Mouse (Mus musculus) urinary bladder, postnatal 25 days (tissue): ENCODE results near the gene Atp2b4.
"Not testable (repeated sequence)": the region's sequence is repeated elsewhere in the genome, so short reads cannot be mapped to it uniquely, and the experiment has no call there.

Experiments
- DNase-seq: peaks from one replicate; pipeline ENCODE4 v3.0.0; 2022; ENCODE audit warnings: low spot score

Atp2b4 gene

DNA sequence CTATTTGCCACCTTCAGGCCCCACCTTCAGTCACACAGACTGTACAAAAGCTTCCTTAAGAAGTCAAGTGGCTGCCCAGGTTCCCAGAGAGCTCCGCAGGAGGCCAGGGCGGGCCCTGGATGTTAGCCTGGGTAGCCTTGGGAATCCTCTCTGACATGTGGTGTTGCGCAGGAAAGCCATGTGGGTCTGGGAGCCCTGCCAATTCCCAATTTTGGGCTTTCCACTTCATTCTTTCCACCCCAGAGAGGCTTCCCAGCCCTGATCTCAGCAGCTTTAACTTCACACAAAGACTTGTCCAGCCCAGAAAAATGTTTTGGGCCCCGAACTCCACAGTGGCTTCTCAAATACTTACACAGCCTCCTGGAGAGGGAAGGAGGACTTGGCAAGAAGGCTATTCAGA is 56.2 kb downstream of the Atp2b4 start:
- DNase-seq = peak; percentile 60

- no peak for DNase-seq
Measured at GRCm38 (mm10) chr1:133742517-133742916, 58.3 kb downstream of the Atp2b4 start.

DNA sequence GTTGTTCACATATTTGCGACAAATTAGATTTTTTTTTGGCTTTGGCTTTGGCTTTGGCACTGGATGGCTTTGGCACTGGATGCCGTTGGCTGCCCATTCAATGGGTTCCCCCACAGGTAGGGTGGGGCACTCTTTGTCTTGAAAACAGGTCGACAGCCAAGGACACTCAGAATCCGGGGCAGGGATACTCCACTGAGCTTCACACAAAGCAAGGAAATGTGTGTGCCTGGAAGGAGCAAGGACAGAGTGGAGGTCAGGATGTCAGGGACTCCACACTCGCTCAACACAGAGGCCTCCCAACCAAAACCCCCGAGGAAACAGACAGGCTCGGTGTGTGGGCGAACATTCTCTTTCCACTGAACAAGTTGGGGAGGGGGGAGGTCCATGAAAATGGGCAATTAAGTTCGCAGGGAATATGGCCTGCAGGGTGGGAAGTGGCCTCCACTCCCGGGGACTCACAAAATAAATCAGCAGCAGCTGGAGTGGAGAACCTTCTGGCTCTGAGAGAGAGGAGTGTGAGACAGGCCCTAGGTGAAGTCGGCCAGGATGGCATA is 58.9 kb downstream of the Atp2b4 start:
- no peak for DNase-seq

DNA sequence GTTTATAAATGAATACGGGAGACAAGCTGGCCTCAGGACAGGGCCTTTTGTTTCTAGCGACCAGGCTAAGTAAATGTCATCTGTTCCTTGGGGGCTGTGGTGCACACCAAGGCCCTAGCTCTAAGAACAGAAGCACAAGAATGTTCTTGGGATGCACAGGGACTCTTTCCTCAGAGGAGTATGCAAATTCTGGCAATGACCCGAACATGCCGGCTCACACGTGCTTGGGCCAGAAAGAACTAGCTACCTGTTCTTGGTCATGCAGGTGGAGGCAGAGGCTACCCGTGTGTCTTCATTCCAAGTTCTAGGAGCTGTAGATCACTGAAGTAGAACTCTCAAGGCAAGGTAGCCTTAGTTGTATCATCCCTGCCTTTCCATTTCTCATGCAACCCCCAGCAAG is 59.7 kb downstream of the Atp2b4 start:
- no peak for DNase-seq

DNA sequence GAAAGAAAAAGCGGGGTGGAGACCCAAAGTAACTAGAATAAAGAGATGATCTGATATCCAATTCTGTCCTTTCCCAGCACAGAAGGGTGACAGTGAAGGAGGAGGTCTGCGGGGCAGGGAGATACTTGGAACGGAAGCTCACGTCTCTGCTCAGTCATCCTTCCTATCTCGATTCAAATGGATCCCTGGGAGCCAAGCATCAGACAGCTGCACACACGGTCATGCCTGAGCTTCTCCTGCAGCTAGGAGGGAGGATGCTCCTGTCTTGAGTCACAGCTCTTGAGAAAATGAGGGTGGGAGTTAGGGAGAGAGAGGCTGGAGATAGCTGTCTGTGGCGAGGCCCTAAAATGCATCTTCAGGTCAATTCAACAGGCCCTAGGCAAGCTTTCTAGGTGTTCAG is 64.2 kb downstream of the Atp2b4 start:
- no peak for DNase-seq

DNA sequence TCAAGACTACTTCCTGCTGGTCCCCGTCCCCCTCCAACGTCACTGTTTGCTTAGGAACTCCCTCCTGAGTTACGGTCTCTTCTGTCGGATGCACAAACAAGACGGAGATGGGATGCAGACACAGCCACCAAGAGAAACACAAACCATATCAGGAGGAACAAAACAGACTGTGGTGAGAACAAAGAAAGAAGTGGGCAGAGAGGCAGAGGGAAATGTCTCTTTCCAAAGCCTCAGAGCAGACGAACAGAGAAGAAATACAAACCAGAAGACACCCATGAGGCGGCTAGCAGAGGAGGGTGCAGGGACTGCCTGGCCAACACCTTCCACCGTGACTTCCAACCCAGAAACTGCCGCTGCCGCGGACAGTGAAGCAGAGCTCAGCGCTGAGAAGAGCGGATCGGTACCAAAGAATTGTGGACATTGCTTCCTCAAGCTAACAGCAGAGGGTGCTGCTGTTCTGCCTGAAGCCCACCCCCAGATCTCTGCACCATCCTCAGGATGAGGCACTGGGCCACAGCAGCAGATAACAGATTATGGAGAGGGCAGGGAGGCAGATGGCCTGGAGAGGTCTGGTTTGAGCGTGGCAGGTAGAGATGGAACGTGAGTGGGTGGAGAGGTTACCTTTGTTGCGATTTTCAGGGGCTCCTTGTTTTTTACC is 64.7 kb downstream of the Atp2b4 start:
- DNase-seq = peak; percentile 46

GRCm38 (mm10) chr1:133732814-133733213 is 68.0 kb downstream of the Atp2b4 start:
- DNase-seq = no peak

- no peak for DNase-seq
Measured at GRCm38 (mm10) chr1:133728339-133728738, 72.5 kb downstream of the Atp2b4 start.

GRCm38 (mm10) chr1:133720342-133720741 is 80.5 kb downstream of the Atp2b4 start:
- DNase-seq = no peak

DNA sequence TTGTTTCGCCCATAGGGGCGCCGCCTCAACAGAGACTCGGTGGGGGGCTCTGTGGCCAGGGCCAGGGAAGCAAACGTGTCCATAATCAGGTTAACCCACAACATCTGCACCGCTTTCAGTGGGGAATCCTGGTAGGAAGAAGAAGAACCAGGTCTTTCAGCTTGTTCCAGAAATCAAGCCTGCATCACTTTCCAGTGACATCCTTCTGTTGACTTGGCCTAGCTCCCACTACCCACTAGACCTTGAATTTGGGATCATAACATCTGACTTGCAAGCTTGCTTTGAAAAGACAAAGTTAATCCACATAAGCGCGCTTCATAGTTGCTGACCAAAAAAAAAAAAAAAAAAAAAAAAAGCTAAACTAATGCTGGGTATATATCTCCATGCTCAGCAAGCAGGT is 82.1 kb downstream of the Atp2b4 start:
- no peak for DNase-seq

DNA sequence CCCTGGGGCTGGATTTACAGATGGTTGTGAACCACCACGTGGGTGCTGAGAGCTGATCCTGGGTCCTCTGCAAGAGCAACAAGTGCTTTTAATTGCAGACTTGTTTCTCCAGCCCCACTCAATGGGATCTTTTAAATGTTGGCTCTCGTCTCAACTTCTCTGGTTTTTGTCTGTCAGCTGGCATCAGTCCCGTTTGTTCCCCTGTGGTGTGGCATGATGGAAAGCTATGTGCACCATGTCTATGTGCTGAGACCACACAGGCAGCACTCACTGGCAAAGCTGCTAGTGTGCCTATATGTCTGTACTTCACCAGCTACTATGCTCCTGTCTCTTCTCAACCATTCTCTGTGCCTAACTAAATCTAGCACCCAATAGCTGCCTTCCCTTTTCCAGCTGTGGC is 82.5 kb downstream of the Atp2b4 start:
- DNase-seq = no peak

- peak; percentile 65 for DNase-seq
Measured at GRCm38 (mm10) chr1:133716464-133716863, 84.4 kb downstream of the Atp2b4 start.

- no peak for DNase-seq
Measured at GRCm38 (mm10) chr1:133715191-133715590, 85.7 kb downstream of the Atp2b4 start.

GRCm38 (mm10) chr1:133713009-133713370 is 87.9 kb downstream of the Atp2b4 start:
- DNase-seq = no peak

DNA sequence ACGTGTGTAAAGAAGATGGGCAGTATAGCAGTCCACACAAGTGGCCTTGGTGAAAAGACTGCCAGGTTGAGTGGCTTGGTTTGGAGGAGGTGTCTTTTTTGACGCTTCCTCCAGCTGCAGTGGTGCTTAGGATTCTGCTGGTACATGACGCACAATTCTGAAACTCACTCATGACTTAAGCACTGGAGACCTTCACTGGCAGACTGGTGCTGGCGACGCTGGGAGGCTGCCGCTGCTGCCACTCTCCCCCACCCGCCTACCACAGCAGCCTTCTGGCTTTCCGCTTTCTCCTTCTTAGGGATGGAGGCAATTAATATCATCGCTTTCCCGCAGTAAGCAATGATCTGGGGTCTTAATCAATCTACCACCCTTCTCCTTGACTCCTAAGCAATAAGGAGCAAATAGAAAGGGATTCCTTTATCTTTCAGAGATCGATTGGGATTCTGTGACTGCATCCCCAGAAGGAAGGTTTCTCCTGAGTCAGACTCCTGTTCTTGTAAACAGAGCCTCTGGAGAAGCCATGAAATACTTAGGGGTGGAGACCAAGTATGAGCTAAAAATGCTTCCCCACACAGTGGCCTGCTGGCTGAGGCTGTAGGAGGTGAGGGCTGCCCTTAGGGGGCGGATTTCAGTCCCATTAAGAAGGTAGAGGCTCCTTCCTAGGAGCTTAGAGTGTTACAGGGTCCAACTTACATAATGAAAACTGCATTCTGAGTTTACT is 88.4 kb downstream of the Atp2b4 start:
- DNase-seq = no peak

DNA sequence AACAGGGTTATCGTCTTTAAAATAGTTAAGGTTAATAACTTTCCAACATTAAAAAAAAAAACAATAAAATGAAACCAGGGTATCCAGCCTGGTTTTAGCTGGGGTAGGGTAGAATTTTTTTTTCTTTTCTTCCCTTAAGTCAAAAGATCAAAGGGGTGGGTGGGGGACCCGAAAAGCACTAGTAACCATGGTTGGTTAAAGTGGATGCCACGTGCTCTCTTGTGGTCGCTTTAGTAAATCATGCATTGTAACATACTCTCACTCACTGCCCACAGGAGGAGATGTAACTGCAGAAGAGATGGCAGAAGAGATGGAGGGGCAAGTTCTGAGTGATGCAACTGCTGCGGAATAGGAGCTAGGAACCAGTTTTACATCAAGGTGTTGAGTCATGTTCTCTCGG is 89.5 kb downstream of the Atp2b4 start:
- DNase-seq = no peak

- DNase-seq = no peak
Measured at GRCm38 (mm10) chr1:133710895-133711294, 89.9 kb downstream of the Atp2b4 start.

GRCm38 (mm10) chr1:133709292-133709691 is 91.5 kb downstream of the Atp2b4 start:
- DNase-seq = no peak

GRCm38 (mm10) chr1:133701824-133702223 is 99.0 kb downstream of the Atp2b4 start:
- not testable (repeated sequence) for DNase-seq

DNA sequence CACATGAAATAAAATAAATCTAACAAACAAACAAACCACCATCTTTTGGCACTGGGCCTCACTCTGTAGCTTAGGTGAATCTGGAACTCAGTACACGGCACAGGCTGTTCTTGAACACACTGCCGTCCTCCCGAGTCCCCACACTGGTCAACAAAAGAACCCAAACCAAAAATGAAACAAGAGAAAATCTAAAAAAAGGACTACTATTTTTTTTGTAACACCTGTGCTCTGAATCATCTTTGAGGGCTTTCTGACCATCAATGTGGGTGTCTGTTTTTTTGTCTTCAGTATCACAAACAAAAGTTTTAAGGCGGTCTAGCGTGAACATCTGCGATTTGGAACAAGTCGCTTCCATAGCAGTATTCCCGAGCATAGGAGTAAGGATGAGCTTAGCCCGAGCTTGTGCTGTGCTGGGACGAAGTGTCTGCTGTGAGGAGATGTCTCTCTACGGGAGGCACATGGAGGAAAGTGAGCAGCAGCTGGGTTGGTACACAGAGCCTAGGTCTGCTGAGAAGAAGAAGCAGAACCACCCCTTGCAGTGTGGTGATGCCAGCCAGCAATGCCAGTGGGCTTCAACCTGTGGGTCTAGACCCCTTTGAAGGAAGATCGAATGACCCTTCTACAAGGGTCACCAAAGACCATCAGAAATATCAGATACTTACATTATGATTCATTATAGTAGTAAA is 102.8 kb downstream of the Atp2b4 start:
- DNase-seq = no peak

DNA sequence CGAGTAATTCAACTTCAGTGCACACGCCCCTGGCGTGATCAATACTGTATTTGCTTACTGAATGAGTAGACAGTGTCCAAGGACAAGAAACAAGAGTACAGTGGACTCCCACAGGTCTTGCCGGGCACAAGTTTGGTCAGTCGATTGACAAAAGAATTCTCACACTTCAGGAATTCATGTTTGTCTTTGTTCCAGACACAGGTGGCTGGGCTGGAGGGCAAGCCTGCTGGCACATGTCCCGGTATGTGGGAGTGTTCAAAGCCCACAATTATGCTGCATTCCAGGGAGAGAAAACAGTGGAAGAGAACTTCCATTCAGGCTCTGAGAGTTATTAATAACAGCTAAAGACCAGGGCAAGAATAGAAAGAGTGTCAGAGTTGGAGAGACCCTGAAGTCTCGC is 104.9 kb downstream of the Atp2b4 start:
- peak; percentile 62 for DNase-seq

DNA sequence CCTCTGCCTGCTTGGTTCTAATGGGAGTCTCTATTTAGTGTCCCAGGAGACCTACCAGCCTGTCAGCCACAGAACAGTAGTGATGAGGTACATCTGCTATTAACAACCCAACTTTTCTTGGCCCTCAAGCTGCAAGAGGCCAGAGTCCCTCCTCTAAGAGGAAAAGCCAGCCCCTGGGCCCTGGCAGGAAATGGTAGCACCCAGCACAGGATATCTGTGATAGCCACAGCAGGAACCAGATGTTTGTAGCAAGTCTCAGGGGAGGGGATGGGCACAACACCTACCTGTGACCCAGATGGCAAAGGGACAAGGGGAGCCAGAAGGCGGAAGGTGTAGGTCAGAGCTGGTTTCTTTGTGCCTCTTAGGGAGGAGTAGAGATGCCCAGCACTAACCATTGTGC is 106.0 kb downstream of the Atp2b4 start:
- DNase-seq = no peak

GRCm38 (mm10) chr1:133694301-133694700 is 106.5 kb downstream of the Atp2b4 start:
- DNase-seq = no peak
